Mouse (Mus musculus) adrenal gland, adult (tissue): Measurements from ENCODE around the gene C1ql4.

Experiments used
- DNase-seq, 2 experiments: peaks; one replicate each; pipeline ENCODE4 v3.0.0; 2022 to 2023; ENCODE audit warnings: low spot score in 1 of 2; ENCODE audit not compliant: inconsistent age in 2 of 2

C1ql4 gene

DNA sequence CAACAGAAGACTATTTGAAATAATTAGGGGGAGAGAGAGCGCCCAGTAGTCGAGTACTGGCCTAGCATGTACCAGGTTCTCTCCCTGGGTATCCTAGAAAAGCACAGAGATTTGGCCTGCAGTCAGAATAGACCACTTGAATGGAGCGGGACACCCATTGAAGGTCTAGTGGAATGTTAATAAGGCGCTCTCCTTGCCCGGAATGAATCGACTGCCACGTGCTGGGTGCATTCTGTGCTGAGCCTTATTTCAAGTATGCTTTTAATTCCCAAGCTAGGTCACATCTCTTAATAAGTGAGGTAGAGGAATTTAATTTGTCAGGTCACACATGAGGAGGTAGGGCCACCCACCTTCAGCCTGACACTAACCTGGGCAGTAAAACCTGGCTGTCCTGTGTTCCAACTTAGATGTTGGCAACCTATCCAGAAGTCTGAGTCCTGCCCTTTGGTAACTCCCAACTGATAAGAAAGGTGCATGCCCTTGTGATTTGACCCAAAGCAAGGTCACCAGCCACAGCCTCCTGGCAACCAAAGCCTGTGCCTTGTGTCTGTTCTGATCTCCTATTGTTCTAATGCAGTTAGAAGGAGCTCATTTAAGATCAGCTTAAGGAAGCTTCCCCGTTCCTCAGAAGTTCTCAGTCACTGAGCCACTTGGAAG lies 51.2 kb downstream of the C1ql4 start:
- DNase-seq = peak; percentile 55 to 80

DNA sequence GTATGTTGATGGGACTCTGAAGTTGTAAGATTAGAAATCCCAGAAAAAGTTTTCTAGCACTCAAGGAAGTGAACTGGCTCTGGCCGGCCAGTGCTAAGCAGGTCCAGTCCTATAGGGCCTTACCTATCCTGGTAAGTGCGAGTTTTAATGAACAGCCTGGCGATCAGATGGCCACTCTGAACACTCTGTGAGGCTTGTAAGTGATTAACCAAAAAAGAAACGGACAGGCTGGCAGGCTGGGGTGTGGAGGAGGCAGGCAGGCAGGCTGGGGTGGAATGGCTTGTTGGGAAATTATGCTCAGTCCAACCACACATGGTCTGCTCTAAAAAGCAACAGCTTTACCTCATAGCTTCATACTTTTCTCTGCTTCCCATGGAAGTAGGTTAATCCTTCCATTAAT lies 52.2 kb downstream of the C1ql4 start:
- DNase-seq = no peak
